Comparison of ENCODE assay signal across 8 mouse cellular contexts in the genomic region with DNA sequence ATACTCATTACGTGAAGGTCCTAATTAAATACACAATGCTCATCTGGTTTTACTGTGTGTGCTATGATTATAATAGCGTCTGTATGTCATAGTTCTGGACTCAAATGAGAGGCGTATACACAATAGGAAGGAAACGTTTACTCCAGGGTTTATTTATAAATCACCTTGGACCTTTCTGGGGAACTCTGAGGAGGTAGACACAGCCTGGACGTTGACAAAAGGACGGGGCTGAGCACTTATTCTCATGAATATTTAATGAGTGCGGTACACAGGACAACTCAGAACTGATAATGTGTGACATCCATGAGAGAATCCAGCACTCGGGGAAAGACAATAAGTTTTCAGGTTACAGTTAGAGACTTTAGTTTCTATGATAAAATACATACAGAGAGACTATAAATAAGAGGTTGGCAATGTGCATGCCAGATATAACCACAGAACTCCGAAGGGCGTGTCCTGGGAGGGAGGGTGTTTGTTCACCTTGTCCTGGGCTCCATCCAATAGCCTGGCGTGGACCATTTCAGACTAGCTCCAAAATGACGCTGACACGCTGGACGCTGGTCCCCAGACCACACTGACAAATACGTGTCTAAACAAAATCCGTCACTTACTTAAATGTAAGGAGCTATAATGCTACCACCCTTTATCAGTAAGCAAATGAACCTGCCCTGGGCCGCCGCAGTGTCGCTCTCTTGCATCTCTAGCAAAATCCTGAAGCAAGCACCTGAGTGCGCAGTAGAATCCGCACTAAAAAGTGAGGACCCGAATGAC. TPM values are rescaled to one million over a fixed set of nuclear protein-coding genes. Genes with fewer than 3 reads are reported as not detected.
DNase-seq lines count a peak whose midpoint lies in the region; ATAC-seq and TF ChIP-seq lines count a peak whose summit lies in the region.

No protein-coding gene starts in this region.

- no peak for TF ChIP-seq CTCF in heart, adult 2 months (IDR thresholded peaks at IDR 0.05)

- no peaks in the 10 kb centered on the region for H3K36me3 ChIP-seq in heart, adult 2 months (ENCODE audit: control insufficient read depth, insufficient read depth, low read length)
- H3K36me3 ChIP-seq in limb, embryonic 15.5 days: no peaks in the 10 kb centered on the region
- no peaks in the 10 kb centered on the region for H3K36me3 ChIP-seq in midbrain, embryonic 16.5 days (ENCODE audit: control insufficient read depth, insufficient read depth, low read length)

- H3K27ac ChIP-seq in heart, adult 2 months: peak overlapping the region; percentile 89
- peak overlapping the region; percentile 83; the same call in 1 of the 2 replicates for H3K27ac ChIP-seq in limb, embryonic 15.5 days
- H3K27ac ChIP-seq in midbrain, embryonic 16.5 days (ENCODE audit: low read length): peak overlapping the region; percentile 3

- peak overlapping the region; percentile 81 for H3K4me3 ChIP-seq in heart, adult 2 months
- peak overlapping the region; percentile 69 for H3K4me3 ChIP-seq in limb, embryonic 15.5 days
- peak overlapping the region; percentile 49 for H3K4me3 ChIP-seq in midbrain, embryonic 16.5 days (ENCODE audit: low read depth, low read length)

- no peaks in the 10 kb centered on the region for H3K27me3 ChIP-seq in heart, adult 2 months (ENCODE audit: control insufficient read depth, insufficient read depth, low read length)
- H3K27me3 ChIP-seq in limb, embryonic 15.5 days: no peaks in the 10 kb centered on the region
- no peaks in the 10 kb centered on the region for H3K27me3 ChIP-seq in midbrain, embryonic 16.5 days (ENCODE audit: control insufficient read depth, insufficient read depth, low read depth, low read length)

- WGBS in heart, adult 2 months: 6% methylated on average over 22 of the region's 22 CpGs
- WGBS in limb, embryonic 15.5 days: 12% methylated on average over 22 of the region's 22 CpGs
- 6% methylated on average over 22 of the region's 22 CpGs for WGBS in midbrain, embryonic 16.5 days

- ATAC-seq in activated CD4-positive, CD25-positive, alpha-beta regulatory T cell, adult 4 months: peak; percentile 64
- 0 out of 2 replicates have a peak, but pooled peaks have one; percentile 15 for ATAC-seq in limb, embryonic 15.5 days (ENCODE audit: insufficient number of reproducible peaks, low FRiP score, low TSS enrichment, low read depth)
- ATAC-seq in midbrain, embryonic 16.5 days: peak; percentile 50

- intact Hi-C loops in heart, adult 2 months (cut with DNase I): loop anchor here (1.0 to 5.0 kb wide), 4 partner anchors 19 to 81 kb away; a partner anchor contains a TSS
- intact Hi-C loops in heart, postnatal 36 days (cut with DNase I): loop anchor here (2.0 to 5.0 kb wide), 2 partner anchors 46 to 48 kb away; a partner anchor contains a TSS

- no peak for TF ChIP-seq EP300 in heart, adult 2 months (IDR thresholded peaks at IDR 0.05; ENCODE audit: insufficient read depth, low read depth, low read length)

- no peak for TF ChIP-seq POLR2A in heart, adult 2 months (IDR thresholded peaks at IDR 0.05; ENCODE audit: insufficient read depth, low read depth, low read length)

- H3K79me2 ChIP-seq in heart, adult 2 months (replicated peaks; ENCODE audit: control insufficient read depth, insufficient read depth, low read length): no peaks in the 10 kb centered on the region

- H3K9me3 ChIP-seq in limb, embryonic 15.5 days: no peaks in the 10 kb centered on the region
- no peaks in the 10 kb centered on the region for H3K9me3 ChIP-seq in midbrain, embryonic 16.5 days (replicated peaks; ENCODE audit: control insufficient read depth, low read length, poor library complexity, severe bottlenecking)

- no peak for DNase-seq in heart, adult 2 months
- no peak for DNase-seq in heart, postnatal 36 days
- DNase-seq in heart, adult 8-10 months (ENCODE audit: low spot score): peak; percentile 49
- DNase-seq in thymus, postnatal 4 days: no peak
- no peak for DNase-seq in spleen, postnatal 36 days (ENCODE audit: low spot score in 2 of 2)

- peak overlapping the region; percentile 72 for H3K4me2 ChIP-seq in limb, embryonic 15.5 days
- H3K4me2 ChIP-seq in midbrain, embryonic 16.5 days (ENCODE audit: low read length): peak overlapping the region; percentile 67

- peak overlapping the region; percentile 71 for H3K9ac ChIP-seq in heart, adult 2 months (ENCODE audit: low read depth, low read length)
- peak overlapping the region; percentile 57 for H3K9ac ChIP-seq in limb, embryonic 15.5 days
- H3K9ac ChIP-seq in midbrain, embryonic 16.5 days (ENCODE audit: low read depth, low read length): peak overlapping the region; percentile 60

- peaks cover 1% of the 10 kb centered on the region; the same call in 1 of the 2 replicates for H3K4me1 ChIP-seq in heart, adult 2 months (ENCODE audit: control insufficient read depth, insufficient read depth, low read length)
- no peaks in the 10 kb centered on the region; the same call in 1 of the 2 replicates for H3K4me1 ChIP-seq in limb, embryonic 15.5 days
- peaks cover 8% of the 10 kb centered on the region for H3K4me1 ChIP-seq in midbrain, embryonic 16.5 days (ENCODE audit: control insufficient read depth, insufficient read depth, low read length)

RNA-seq across cellular contexts. Expression of a gene that starts 36.6 kb away (rescaled TPM):
- total RNA-seq in heart, adult 2 months (2021): 1 to 10 TPM; 2.5 to 5.1 TPM
- 2.1 and 3.6 TPM in 2 replicates for polyA plus RNA-seq in heart, adult 2 months (2012; rRNA removed)
- total RNA-seq in heart, postnatal 36 days (2021): 1 to 10 TPM; 2.7 to 2.9 TPM
- under 1 TPM in 1 of 2 experiments, not detected in 1; 0.32 TPM for polyA plus RNA-seq in activated CD4-positive, CD25-positive, alpha-beta regulatory T cell, adult 4 months (2017; shearing (Covaris generic))
- total RNA-seq in heart, adult 8-10 months (2022): 1 to 10 TPM; 1.2 to 6.4 (median 3.5) TPM
- polyA plus RNA-seq in limb, embryonic 15.5 days (2015; fragmentation: Nextera tagmentation; extraction: Ambion mirVana): 6.1 and 9.3 TPM in 2 replicates
- 0.67 and 0.76 TPM in 2 replicates for polyA plus RNA-seq in midbrain, embryonic 16.5 days (2015; fragmentation: Nextera tagmentation; extraction: Ambion mirVana)

RNA-seq across cellular contexts. Expression of a gene that starts 43.9 kb away (rescaled TPM):
- 10 to 100 TPM in 1 of 2 experiments, 1 to 10 TPM in 1; 8.7 to 10.3 TPM for total RNA-seq in heart, adult 2 months (2021)
- 6.4 and 11.4 TPM in 2 replicates for polyA plus RNA-seq in heart, adult 2 months (2012; rRNA removed)
- total RNA-seq in heart, postnatal 36 days (2021): 1 to 10 TPM; 9.2 to 9.6 TPM
- 10 to 100 TPM; 25.7 to 33.6 TPM for polyA plus RNA-seq in activated CD4-positive, CD25-positive, alpha-beta regulatory T cell, adult 4 months (2017; shearing (Covaris generic))
- 10 to 100 TPM in 1 of 4 experiments, 1 to 10 TPM in 3; 7.8 to 10.5 (median 9.2) TPM for total RNA-seq in heart, adult 8-10 months (2022)
- polyA plus RNA-seq in limb, embryonic 15.5 days (2015; fragmentation: Nextera tagmentation; extraction: Ambion mirVana): 36.8 and 36.9 TPM in 2 replicates
- polyA plus RNA-seq in midbrain, embryonic 16.5 days (2015; fragmentation: Nextera tagmentation; extraction: Ambion mirVana): 15.2 and 16.4 TPM in 2 replicates

RNA-seq across cellular contexts. Expression of a gene that starts 48.3 kb away (rescaled TPM):
- 10 to 100 TPM; 19.9 TPM for total RNA-seq in heart, adult 2 months (2021)
- 25.8 and 35.2 TPM in 2 replicates for polyA plus RNA-seq in heart, adult 2 months (2012; rRNA removed)
- total RNA-seq in heart, postnatal 36 days (2021): 10 to 100 TPM; 20.8 to 21.3 TPM
- 1 to 10 TPM; 7.6 to 8.8 TPM for polyA plus RNA-seq in activated CD4-positive, CD25-positive, alpha-beta regulatory T cell, adult 4 months (2017; shearing (Covaris generic))
- 10 to 100 TPM; 18.2 to 22.9 (median 21.9) TPM for total RNA-seq in heart, adult 8-10 months (2022)
- polyA plus RNA-seq in limb, embryonic 15.5 days (2015; fragmentation: Nextera tagmentation; extraction: Ambion mirVana): 83.3 and 85.3 TPM in 2 replicates
- polyA plus RNA-seq in midbrain, embryonic 16.5 days (2015; fragmentation: Nextera tagmentation; extraction: Ambion mirVana): 40.4 and 41.5 TPM in 2 replicates

Comparison
In these comparisons a context has a peak if more than half of its experiments do, and no peak if none do; other contexts are left out.
1. H3K27ac ChIP-seq: peak in every context shown above with its lines; median percentile 89 in heart, adult 2 months; 83 in limb, embryonic 15.5 days; 3 in midbrain, embryonic 16.5 days.